Mouse (Mus musculus): Measurements from ENCODE around the gene Olfr744.
"Not testable (repeated sequence)": the region's sequence is repeated elsewhere in the genome, so short reads cannot be mapped to it uniquely, and the experiment has no call there.

Gene Olfr744

DNA sequence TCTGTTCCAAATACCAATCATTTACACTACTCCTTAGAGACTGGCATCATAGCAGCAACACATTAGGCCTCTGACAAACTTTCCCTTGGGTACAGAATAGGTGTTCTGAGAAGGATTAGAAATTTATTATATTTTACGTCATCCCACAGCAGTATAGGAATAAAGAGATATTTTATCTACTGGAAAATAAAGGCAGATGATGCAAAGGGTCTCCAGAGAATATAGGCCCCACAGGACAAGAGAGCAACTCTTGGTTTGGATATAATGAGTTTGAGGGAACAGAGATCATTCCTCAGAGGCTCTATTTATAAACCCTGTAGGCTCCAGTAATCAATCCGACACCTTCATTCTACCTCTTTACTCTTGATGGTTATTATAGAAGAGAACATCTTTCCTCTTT is at the start of gene Olfr744:
Olfr744 (plus strand) TSS at position 301 of the 400 bp plus-strand sequence.
- DNase-seq (ENCODE audit: low spot score): no peak

DNA sequence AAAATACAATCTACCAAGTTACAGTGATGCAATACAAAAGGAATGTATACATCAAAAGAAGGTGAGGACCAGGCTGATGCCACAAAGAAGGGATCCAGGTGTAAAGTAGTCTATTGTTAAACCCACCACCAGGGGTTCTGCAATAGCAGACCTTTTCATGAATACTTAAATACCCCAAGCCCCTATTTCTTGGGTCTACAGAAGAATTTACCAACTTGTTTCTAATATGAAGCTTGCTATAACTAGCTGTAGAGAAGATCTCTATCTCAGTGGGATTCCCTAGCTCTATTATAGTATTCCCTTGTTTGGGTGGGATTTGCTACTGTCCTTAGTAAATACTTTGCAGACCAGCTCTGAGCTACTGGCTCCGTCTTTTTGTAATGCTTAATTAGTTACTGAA is 41.6 kb upstream of the Olfr744 start:
- not testable (repeated sequence) for DNase-seq (ENCODE audit: low spot score)

DNA sequence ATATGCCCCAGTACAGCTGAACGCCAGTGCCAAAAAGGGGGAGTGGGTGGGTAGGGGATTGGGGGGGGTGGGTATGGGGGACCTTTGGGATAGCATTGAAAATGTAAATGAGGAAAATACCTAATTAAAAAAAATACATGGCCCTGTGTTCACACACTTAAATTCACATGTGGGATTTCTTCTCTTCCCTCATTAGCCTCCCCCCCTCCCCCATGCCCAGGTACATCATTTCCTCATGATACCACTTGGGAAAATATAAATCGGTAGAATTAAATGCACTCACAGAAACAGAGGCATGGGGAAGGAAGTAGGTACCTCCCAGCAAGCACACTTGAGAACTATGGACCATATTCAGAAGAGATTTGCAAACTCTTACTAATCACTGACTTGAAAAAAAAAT is 24.4 kb downstream of the Olfr744 start, which contains the start of gene Olfr745:
Olfr745 (plus strand) TSS at position 301 of the 400 bp plus-strand sequence.
- DNase-seq (ENCODE audit: low spot score): no peak

GRCm38 (mm10) chr14:50646783-50647182 is 32.1 kb downstream of the Olfr744 start, which contains the start of gene Olfr746:
Gene Olfr746 (plus strand): TSS chr14:50647083.
- DNase-seq (ENCODE audit: low spot score): no peak

Measured in urinary bladder, postnatal 25 days (tissue).